Mouse (Mus musculus): ENCODE measurements around the gene Shank2. TPM values are rescaled to one million over a fixed set of nuclear protein-coding genes. Genes with fewer than 3 reads are reported as not detected.

Gene Shank2
- polyA plus RNA-seq, 1 experiment = 0.70 TPM

- no peaks in the 10 kb centered on the region for H3K36me3 ChIP-seq (ENCODE audit: control insufficient read depth, insufficient read depth)
- no peaks in the 10 kb centered on the region for H3K79me3 ChIP-seq (ENCODE audit: low read depth)
- no peak for TF ChIP-seq FOSL1 (IDR thresholded peaks at IDR 0.05; ENCODE audit: insufficient read depth, low read length, poor library complexity, severe bottlenecking)
- TF ChIP-seq CTCF (IDR thresholded peaks at IDR 0.05; ENCODE audit: control insufficient read depth, insufficient read depth, insufficient read length) = no peak
- no peak for TF ChIP-seq USF1 (IDR thresholded peaks at IDR 0.05; ENCODE audit: low read depth)
- TF ChIP-seq MYOG (IDR thresholded peaks at IDR 0.05; ENCODE audit: control insufficient read depth, extremely low read depth, insufficient read length) = no peak
- no peak for TF ChIP-seq MAX (IDR thresholded peaks at IDR 0.05)
- no peak for TF ChIP-seq MYOD1 (IDR thresholded peaks at IDR 0.05; ENCODE audit: control insufficient read depth, insufficient read length, low read depth)
- TF ChIP-seq CEBPB (IDR thresholded peaks at IDR 0.05; ENCODE audit: low read depth) = no peak
- H3K4me3 ChIP-seq (ENCODE audit: insufficient read depth, poor library complexity, severe bottlenecking) = no peak overlapping the region
- no peak overlapping the region for H3ac ChIP-seq (ENCODE audit: control insufficient read depth, insufficient read length, low read depth)
- peaks cover 15% of the 10 kb centered on the region for H3K27me3 ChIP-seq (ENCODE audit: control insufficient read depth, insufficient read depth, insufficient read length)
- no peaks in the 10 kb centered on the region for H3K79me2 ChIP-seq (ENCODE audit: control insufficient read depth, insufficient read depth)
Measured at GRCm38 (mm10) chr7:144139691-144140090, 138.0 kb downstream of the Shank2 start.

- H3ac ChIP-seq (ENCODE audit: control insufficient read depth, insufficient read length, low read depth) = no peak overlapping the region
- TF ChIP-seq MAX (IDR thresholded peaks at IDR 0.05) = no peak
- TF ChIP-seq CEBPB (IDR thresholded peaks at IDR 0.05; ENCODE audit: low read depth) = no peak
- TF ChIP-seq MYOD1 (IDR thresholded peaks at IDR 0.05; ENCODE audit: control insufficient read depth, insufficient read length, low read depth) = no peak
- TF ChIP-seq FOSL1 (IDR thresholded peaks at IDR 0.05; ENCODE audit: insufficient read depth, low read length, poor library complexity, severe bottlenecking) = no peak
- TF ChIP-seq USF1 (IDR thresholded peaks at IDR 0.05; ENCODE audit: low read depth) = no peak
- no peak for TF ChIP-seq MYOG (IDR thresholded peaks at IDR 0.05; ENCODE audit: control insufficient read depth, extremely low read depth, insufficient read length)
- H3K79me3 ChIP-seq (ENCODE audit: low read depth) = no peaks in the 10 kb centered on the region
- H3K27me3 ChIP-seq (ENCODE audit: control insufficient read depth, insufficient read depth, insufficient read length) = peaks cover 15% of the 10 kb centered on the region
- no peaks in the 10 kb centered on the region for H3K36me3 ChIP-seq (ENCODE audit: control insufficient read depth, insufficient read depth)
- H3K79me2 ChIP-seq (ENCODE audit: control insufficient read depth, insufficient read depth) = no peaks in the 10 kb centered on the region
- no peak overlapping the region for H3K4me3 ChIP-seq (ENCODE audit: insufficient read depth, poor library complexity, severe bottlenecking)
Measured at GRCm38 (mm10) chr7:144140470-144140869, 138.7 kb downstream of the Shank2 start.

GRCm38 (mm10) chr7:144142036-144142435 lies 140.3 kb downstream of the Shank2 start:
- no peak for TF ChIP-seq MYOG (IDR thresholded peaks at IDR 0.05; ENCODE audit: control insufficient read depth, extremely low read depth, insufficient read length)
- Histone ChIP-seq H3K4me3 (ENCODE audit: insufficient read depth, poor library complexity, severe bottlenecking) (no peak overlapping the region), H3K79me3 (ENCODE audit: low read depth) (no peaks in the 10 kb centered on the region), H3K79me2 (ENCODE audit: control insufficient read depth, insufficient read depth) (no peaks in the 10 kb centered on the region), H3ac (ENCODE audit: control insufficient read depth, insufficient read length, low read depth) (no peak overlapping the region), H3K27me3 (ENCODE audit: control insufficient read depth, insufficient read depth, insufficient read length) (peaks cover 9% of the 10 kb centered on the region), H3K36me3 (ENCODE audit: control insufficient read depth, insufficient read depth) (no peaks in the 10 kb centered on the region)

GRCm38 (mm10) chr7:144143941-144144340 lies 142.2 kb downstream of the Shank2 start:
- Histone ChIP-seq H3K79me3 (ENCODE audit: low read depth) (no peaks in the 10 kb centered on the region), H3K36me3 (ENCODE audit: control insufficient read depth, insufficient read depth) (no peaks in the 10 kb centered on the region), H3K79me2 (ENCODE audit: control insufficient read depth, insufficient read depth) (no peaks in the 10 kb centered on the region), H3K27me3 (ENCODE audit: control insufficient read depth, insufficient read depth, insufficient read length) (peaks cover 9% of the 10 kb centered on the region), H3ac (ENCODE audit: control insufficient read depth, insufficient read length, low read depth) (no peak overlapping the region), H3K4me3 (ENCODE audit: insufficient read depth, poor library complexity, severe bottlenecking) (no peak overlapping the region)
- no peak for TF ChIP-seq MAX (IDR thresholded peaks at IDR 0.05)
- TF ChIP-seq MYOG (IDR thresholded peaks at IDR 0.05; ENCODE audit: control insufficient read depth, extremely low read depth, insufficient read length) = no peak
- no peak for TF ChIP-seq CTCF (IDR thresholded peaks at IDR 0.05; ENCODE audit: control insufficient read depth, insufficient read depth, insufficient read length)
- TF ChIP-seq FOSL1 (IDR thresholded peaks at IDR 0.05; ENCODE audit: insufficient read depth, low read length, poor library complexity, severe bottlenecking) = no peak
- TF ChIP-seq CEBPB (IDR thresholded peaks at IDR 0.05; ENCODE audit: low read depth) = no peak
- TF ChIP-seq MYOD1 (IDR thresholded peaks at IDR 0.05; ENCODE audit: control insufficient read depth, insufficient read length, low read depth) = no peak
- no peak for TF ChIP-seq USF1 (IDR thresholded peaks at IDR 0.05; ENCODE audit: low read depth)

- Histone ChIP-seq H3ac (ENCODE audit: control insufficient read depth, insufficient read length, low read depth) (no peak overlapping the region), H3K79me2 (ENCODE audit: control insufficient read depth, insufficient read depth) (no peaks in the 10 kb centered on the region), H3K36me3 (ENCODE audit: control insufficient read depth, insufficient read depth) (no peaks in the 10 kb centered on the region), H3K27me3 (ENCODE audit: control insufficient read depth, insufficient read depth, insufficient read length) (peaks cover 22% of the 10 kb centered on the region), H3K4me3 (ENCODE audit: insufficient read depth, poor library complexity, severe bottlenecking) (no peak overlapping the region), H3K79me3 (ENCODE audit: low read depth) (no peaks in the 10 kb centered on the region)
- TF ChIP-seq MYOG (IDR thresholded peaks at IDR 0.05; ENCODE audit: control insufficient read depth, extremely low read depth, insufficient read length) (no peak), MAX (IDR thresholded peaks at IDR 0.05) (no peak), CEBPB (IDR thresholded peaks at IDR 0.05; ENCODE audit: low read depth) (no peak), CTCF (IDR thresholded peaks at IDR 0.05; ENCODE audit: control insufficient read depth, insufficient read depth, insufficient read length) (no peak), USF1 (IDR thresholded peaks at IDR 0.05; ENCODE audit: low read depth) (no peak), FOSL1 (IDR thresholded peaks at IDR 0.05; ENCODE audit: insufficient read depth, low read length, poor library complexity, severe bottlenecking) (no peak), MYOD1 (IDR thresholded peaks at IDR 0.05; ENCODE audit: control insufficient read depth, insufficient read length, low read depth) (no peak)
Measured at GRCm38 (mm10) chr7:144148111-144148510, 146.4 kb downstream of the Shank2 start.

GRCm38 (mm10) chr7:144153124-144153523 lies 151.4 kb downstream of the Shank2 start:
- TF ChIP-seq MAX (IDR thresholded peaks at IDR 0.05) = no peak
- TF ChIP-seq MYOD1 (IDR thresholded peaks at IDR 0.05; ENCODE audit: control insufficient read depth, insufficient read length, low read depth) = no peak
- no peak for TF ChIP-seq USF1 (IDR thresholded peaks at IDR 0.05; ENCODE audit: low read depth)
- no peak for TF ChIP-seq FOSL1 (IDR thresholded peaks at IDR 0.05; ENCODE audit: insufficient read depth, low read length, poor library complexity, severe bottlenecking)
- no peaks in the 10 kb centered on the region for H3K79me2 ChIP-seq (ENCODE audit: control insufficient read depth, insufficient read depth)
- no peak overlapping the region for H3K4me3 ChIP-seq (ENCODE audit: insufficient read depth, poor library complexity, severe bottlenecking)
- no peaks in the 10 kb centered on the region for H3K36me3 ChIP-seq (ENCODE audit: control insufficient read depth, insufficient read depth)
- H3K79me3 ChIP-seq (ENCODE audit: low read depth) = no peaks in the 10 kb centered on the region
- peaks cover 30% of the 10 kb centered on the region for H3K27me3 ChIP-seq (ENCODE audit: control insufficient read depth, insufficient read depth, insufficient read length)
- H3ac ChIP-seq (ENCODE audit: control insufficient read depth, insufficient read length, low read depth) = no peak overlapping the region
